Mouse (Mus musculus) megakaryocyte, embryonic 14.5 days (primary cell): ENCODE data around the gene Uggt1. TPM values are rescaled to one million over a fixed set of nuclear protein-coding genes. Genes with fewer than 3 reads are reported as not detected.
A peak's percentile ranks its signal among the peaks of the same experiment; 100 is the strongest.

Experiments
- H3K27me3 ChIP-seq: replicated peaks from 2 replicates; pipeline ENCODE3; 2012; ENCODE audit warnings: inconsistent platforms
- H3K36me3 ChIP-seq: replicated peaks from 2 replicates; pipeline ENCODE3; 2012; ENCODE audit warnings: low read length, inconsistent platforms, mixed read lengths
- H3K4me1 ChIP-seq: 2 replicates; pipeline ENCODE4 v1.6.1; 2012; ENCODE audit warnings: inconsistent platforms
- H3K4me3 ChIP-seq: replicated peaks from 2 replicates; pipeline ENCODE3; 2012; ENCODE audit warnings: moderate library complexity, mild to moderate bottlenecking, inconsistent platforms
- H3K9me3 ChIP-seq: 2 replicates; pipeline ENCODE4 v1.6.1; 2012; ENCODE audit warnings: inconsistent platforms
- FLI1 ChIP-seq: IDR thresholded peaks from 2 replicates; pipeline ENCODE4 v1.6.1; 2012; ENCODE audit warnings: low read length, inconsistent platforms, mixed read lengths
- GATA1 ChIP-seq: IDR thresholded peaks from 3 replicates; pipeline ENCODE4 v1.6.1; 2012; ENCODE audit warnings: mixed read lengths, low read length, inconsistent platforms, borderline replicate concordance
- polyA plus RNA-seq: library from polyadenylated mRNA; stranded (reverse); fragments of >175 nt; gene quantifications from 2 replicates; pipeline ENCODE4 v1.2.3, GENCODE M21; 2012; ENCODE audit warnings: low replicate concordance; ENCODE audit not compliant: insufficient read depth

The Uggt1 gene
- 3.3 and 3.4 TPM in 2 replicates for polyA plus RNA-seq

DNA sequence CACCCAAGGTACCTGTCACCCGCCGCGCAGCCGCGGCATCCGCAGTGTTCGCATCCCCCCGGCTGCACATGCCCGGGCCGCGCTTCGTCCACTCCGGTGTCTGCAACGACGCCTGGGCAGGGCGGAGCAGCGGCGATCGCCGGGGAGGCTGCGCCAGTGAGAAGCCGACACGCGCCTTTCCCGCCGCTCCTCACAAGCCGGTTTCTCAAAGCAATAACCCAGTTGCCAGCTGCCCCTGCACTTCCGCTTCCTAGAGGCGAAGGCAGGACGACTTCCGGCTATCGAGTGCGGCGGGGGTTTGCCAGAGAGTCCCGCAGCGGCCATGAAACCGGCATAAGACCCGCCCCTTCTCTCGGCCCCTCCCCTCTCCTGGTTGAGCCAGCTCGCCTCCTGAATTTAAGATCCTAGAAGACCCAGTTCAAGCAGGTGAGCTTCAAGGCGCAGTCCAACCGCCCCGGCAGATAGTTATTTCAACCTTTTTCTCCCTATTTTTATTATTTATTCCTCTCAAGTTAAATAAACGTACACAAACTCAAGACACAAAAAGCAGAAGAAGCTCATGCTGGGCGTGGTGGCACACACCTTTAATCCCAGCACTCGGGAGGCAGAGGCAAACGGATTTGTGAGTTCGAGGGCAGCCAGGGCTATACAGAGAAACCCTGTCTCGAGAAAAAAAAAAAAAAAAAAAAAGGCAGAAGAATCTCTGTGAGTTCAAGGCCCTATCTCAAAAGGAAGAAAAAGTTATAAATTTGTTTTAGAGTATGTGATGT is at the start of gene Uggt1:
Uggt1 (minus strand) TSS at position 663 of the 770 bp plus-strand sequence.
- peaks cover 64% of the 10 kb centered on the region for H3K4me1 ChIP-seq
- TF ChIP-seq GATA1 (no peak), FLI1 (peak; percentile 46; the same call in 1 of the 2 replicates)
- H3K27me3 ChIP-seq: no peaks in the 10 kb centered on the region
- H3K36me3 ChIP-seq: peaks cover 21% of the 10 kb centered on the region
- peak within 1 kb of the TSS; percentile 98 for H3K4me3 ChIP-seq
- no peaks in the 10 kb centered on the region for H3K9me3 ChIP-seq

DNA sequence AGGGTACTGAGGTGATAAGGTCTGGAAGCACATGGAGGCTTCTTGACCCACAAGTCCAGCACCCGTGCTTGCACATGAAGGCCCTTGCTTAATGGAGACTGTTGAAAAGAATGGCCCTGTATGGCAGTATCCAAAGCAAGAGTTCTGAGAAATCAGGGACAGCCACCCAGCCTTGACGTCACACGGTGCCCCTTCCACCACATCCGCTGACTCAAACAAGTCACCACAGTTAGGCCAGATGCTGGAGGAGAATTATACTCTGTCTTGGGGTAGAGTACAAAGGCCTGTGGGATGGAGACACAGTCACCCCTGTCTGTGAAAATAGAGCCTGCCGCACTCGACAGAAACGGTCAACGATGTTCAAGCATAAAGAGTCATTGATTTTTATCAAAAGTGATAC is 49.0 kb upstream of the Uggt1 start:
- Histone ChIP-seq H3K4me3 (no peak overlapping the region), H3K27me3 (peaks cover 76% of the 10 kb centered on the region)
- TF ChIP-seq GATA1 (no peak), FLI1 (no peak)

DNA sequence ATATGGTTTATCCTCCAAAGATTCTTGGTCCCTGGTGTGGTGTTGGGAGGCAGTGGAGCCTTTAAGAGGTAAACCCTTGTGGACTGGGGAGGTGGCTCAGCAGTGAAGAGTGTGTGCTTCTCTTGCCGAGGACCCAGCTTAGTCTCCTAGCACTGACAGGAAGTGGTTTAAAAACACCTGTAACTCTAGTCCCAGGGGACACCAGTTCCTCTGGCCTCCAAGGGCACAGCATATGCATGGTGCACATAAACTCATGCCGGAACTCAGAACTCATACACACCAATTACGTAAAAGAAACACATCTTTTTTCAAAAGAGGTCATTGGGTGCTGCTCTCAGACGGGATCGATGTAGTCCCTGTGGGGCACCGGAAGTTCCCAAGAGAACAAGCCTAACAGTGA is 37.3 kb upstream of the Uggt1 start:
- H3K9me3 ChIP-seq: peaks cover 9% of the 10 kb centered on the region
- H3K4me1 ChIP-seq: peaks cover 18% of the 10 kb centered on the region
- TF ChIP-seq FLI1 (no peak), GATA1 (no peak)

More for the DNA sequence above, 49.0 kb upstream of the Uggt1 start:
- Histone ChIP-seq H3K9me3 (peaks cover 27% of the 10 kb centered on the region), H3K4me1 (peaks cover 25% of the 10 kb centered on the region), H3K36me3 (no peaks in the 10 kb centered on the region)

DNA sequence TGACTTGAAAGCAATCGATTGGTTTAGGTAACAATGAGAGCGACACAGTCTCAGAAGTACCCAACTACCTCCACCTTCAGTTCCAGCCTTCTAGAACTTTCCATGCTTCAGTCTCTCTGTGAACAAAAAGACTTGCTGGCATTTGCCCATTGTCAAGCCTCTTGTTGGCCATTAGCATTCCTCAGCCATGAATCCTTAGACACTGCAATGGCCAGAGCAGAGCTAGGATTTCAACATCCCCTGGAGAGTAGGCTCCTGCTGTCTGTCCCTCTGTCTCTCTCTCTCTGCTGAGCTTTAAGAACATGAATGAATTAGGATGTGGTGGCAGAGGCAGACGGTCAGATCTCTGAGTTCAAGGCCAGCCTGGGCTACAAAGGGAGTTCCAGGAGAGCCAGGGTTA is 36.4 kb upstream of the Uggt1 start:
- no peak for TF ChIP-seq FLI1
- TF ChIP-seq GATA1: no peak
- Histone ChIP-seq H3K4me1 (peaks cover 27% of the 10 kb centered on the region), H3K27me3 (peaks cover 39% of the 10 kb centered on the region), H3K4me3 (no peak overlapping the region), H3K9me3 (peaks cover 7% of the 10 kb centered on the region), H3K36me3 (no peaks in the 10 kb centered on the region)

More for the DNA sequence above, 37.3 kb upstream of the Uggt1 start:
- Histone ChIP-seq H3K4me3 (no peak overlapping the region), H3K36me3 (no peaks in the 10 kb centered on the region), H3K27me3 (peaks cover 40% of the 10 kb centered on the region)

DNA sequence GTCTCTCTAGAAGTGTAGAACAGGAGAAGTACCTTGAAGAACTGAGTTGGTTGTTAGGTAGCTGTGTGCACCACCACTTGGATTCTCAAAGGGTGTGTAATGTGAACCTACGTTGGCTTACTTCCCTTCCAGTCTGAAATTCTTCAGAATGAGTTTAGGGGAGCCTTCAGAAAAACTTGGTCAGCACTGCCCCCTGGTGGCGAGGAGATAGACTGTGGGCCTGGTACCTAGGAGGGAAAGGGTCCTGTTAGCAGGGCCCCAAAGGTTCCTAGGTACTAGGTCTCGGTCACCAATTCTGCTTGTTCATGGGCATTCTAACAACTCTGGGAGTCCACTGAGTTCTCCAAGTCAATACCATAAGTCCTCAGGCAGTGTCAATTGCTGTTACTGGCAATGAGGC is 34.7 kb upstream of the Uggt1 start:
- Histone ChIP-seq H3K27me3 (peaks cover 31% of the 10 kb centered on the region), H3K4me3 (no peak overlapping the region), H3K9me3 (no peaks in the 10 kb centered on the region), H3K4me1 (peaks cover 44% of the 10 kb centered on the region), H3K36me3 (no peaks in the 10 kb centered on the region)
- no peak for TF ChIP-seq FLI1
- no peak for TF ChIP-seq GATA1

DNA sequence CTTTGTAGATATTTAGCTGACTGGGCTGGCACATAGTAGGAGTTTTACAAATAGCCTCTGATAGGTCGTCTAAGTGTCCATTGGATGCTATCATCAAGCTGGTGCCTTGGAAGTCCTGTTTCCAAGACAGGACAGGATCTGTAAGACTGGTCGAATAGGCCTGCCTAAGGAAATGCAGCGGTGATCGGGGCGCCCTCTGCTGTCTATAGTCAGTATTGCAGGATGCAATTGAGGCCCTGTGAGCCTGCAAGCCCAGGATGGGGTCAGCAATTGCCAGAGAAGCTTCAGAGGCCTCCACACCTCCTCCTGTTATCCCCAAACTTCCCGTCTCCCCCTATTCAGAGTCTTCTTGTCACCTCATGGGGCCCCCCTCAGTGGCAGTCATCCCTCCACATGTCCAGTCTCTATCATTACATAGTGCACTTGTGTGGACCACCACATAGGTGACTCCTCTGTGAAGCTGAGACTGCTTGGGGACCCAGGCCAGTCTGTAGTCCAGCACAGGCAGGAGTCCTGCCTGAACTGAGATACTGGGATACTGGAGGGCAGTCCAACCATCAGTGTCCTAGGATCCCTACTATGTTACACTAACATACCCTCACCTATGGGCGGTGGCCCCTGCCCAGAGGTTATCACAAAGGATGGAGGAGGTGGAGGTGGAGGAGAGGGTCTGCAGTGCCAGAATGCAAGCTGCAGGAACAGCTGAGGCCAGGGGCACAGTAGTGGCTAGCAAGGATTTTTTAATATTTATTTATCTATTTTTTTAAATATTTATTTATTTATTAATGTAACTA is 32.9 kb upstream of the Uggt1 start:
- Histone ChIP-seq H3K36me3 (no peaks in the 10 kb centered on the region), H3K4me1 (peaks cover 56% of the 10 kb centered on the region), H3K4me3 (no peak overlapping the region), H3K9me3 (no peaks in the 10 kb centered on the region), H3K27me3 (peaks cover 26% of the 10 kb centered on the region)
- TF ChIP-seq GATA1 (no peak), FLI1 (no peak)

DNA sequence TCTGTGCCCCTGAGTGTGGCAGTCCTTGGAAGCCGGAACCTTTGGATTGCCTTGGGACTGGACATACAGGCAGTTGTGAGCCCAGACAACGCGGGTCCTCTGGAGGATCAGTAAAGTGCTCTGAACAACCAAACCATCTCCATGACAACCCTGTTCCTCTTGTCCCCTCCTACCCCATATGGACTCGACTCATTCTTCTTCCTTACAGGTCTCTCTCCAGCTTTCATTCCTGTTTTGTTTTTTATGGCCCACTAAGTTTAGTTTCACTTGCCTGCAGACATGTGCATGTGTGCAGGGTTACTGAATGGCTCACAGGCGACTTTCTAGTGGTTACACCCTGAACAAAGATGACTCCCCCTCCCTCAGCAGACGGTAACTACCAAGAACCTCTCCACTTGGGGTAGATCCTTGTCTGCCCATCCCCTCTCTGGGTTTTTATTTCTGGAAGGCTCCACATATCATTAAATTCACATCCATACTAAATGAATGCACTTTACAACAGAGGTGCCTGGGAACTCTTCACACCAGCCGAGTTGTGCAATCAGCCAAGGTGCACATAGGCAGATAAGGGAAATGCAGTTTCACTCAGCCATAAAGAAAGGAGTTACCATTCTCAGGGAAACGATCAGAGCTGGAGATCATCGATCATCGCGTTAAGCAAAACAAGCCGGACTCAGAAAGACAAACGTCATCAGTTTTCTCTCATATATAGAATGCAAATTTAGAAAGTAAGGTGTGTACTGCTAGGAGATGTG is 31.3 kb upstream of the Uggt1 start:
- H3K4me1 ChIP-seq: peaks cover 73% of the 10 kb centered on the region
- H3K27me3 ChIP-seq: peaks cover 11% of the 10 kb centered on the region
- H3K4me3 ChIP-seq: no peak overlapping the region
- no peak for TF ChIP-seq FLI1
- TF ChIP-seq GATA1: no peak
- no peaks in the 10 kb centered on the region for H3K9me3 ChIP-seq
- H3K36me3 ChIP-seq: peaks cover 3% of the 10 kb centered on the region

DNA sequence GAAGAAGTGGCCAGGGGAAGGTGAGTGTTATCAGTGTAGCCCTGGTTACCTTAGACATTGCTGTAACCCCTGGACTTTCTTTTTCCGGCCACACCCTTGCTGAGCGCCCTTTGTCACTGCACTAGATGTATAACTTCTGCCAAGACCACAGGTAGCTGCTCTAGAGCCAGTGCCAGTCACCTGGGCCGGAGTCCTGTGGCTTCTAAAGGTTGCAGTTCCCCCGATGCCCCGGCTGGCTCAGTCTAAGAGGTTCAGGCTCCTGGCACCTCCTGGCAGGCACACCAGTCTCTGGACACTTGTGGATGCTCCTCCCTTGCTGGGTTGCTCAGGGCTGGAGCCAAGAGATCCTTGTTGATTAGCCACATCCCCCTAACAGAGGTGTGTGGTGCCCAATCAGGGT is 29.9 kb upstream of the Uggt1 start, which contains the start of gene Neurl3:
Neurl3 (minus strand) TSS at position 225 of the 400 bp plus-strand sequence.
- TF ChIP-seq GATA1 (no peak), FLI1 (no peak)
- Histone ChIP-seq H3K4me3 (peak within 1 kb of the TSS; percentile 92), H3K27me3 (peaks cover 6% of the 10 kb centered on the region), H3K4me1 (peaks cover 86% of the 10 kb centered on the region), H3K36me3 (peaks cover 16% of the 10 kb centered on the region), H3K9me3 (no peaks in the 10 kb centered on the region)

DNA sequence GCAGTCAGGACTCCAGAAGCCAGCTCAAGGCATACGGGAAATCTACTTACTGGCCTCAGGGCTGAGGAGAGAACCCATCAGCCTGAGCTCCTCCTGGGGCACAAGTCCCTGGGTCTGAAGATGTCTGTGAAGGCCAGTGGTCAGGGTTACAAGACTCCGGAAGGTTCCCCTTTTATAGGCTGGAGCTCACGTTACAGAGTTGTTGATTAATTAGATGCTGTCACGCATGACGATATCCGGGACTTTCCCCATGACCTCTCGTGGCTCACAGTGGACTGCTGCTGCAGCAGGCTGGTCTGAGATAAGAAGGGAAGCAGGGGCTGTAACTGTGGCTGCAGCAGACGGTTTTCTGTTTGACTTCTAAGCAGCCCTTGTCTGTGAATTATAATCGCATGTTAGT is 28.8 kb upstream of the Uggt1 start:
- H3K36me3 ChIP-seq: peaks cover 28% of the 10 kb centered on the region
- TF ChIP-seq GATA1: peak; percentile 85; the same call in 1 of the 3 replicates
- 0 out of 2 replicates have a peak, but pooled peaks have one; percentile 31 for TF ChIP-seq FLI1
- peaks cover 8% of the 10 kb centered on the region for H3K27me3 ChIP-seq
- peaks cover 91% of the 10 kb centered on the region for H3K4me1 ChIP-seq
- H3K9me3 ChIP-seq: no peaks in the 10 kb centered on the region
- H3K4me3 ChIP-seq: peak overlapping the region; percentile 92
